Mouse (Mus musculus): ENCODE data around the gene Cux2. TPM values are rescaled to one million over a fixed set of nuclear protein-coding genes. Genes with fewer than 3 reads are reported as not detected.
"Not testable (repeated sequence)": the region's sequence is repeated elsewhere in the genome, so short reads cannot be mapped to it uniquely, and the experiment has no call there.

The Cux2 gene
- polyA plus RNA-seq, 1 experiment from 2014 or later: 12.0 TPM

DNA sequence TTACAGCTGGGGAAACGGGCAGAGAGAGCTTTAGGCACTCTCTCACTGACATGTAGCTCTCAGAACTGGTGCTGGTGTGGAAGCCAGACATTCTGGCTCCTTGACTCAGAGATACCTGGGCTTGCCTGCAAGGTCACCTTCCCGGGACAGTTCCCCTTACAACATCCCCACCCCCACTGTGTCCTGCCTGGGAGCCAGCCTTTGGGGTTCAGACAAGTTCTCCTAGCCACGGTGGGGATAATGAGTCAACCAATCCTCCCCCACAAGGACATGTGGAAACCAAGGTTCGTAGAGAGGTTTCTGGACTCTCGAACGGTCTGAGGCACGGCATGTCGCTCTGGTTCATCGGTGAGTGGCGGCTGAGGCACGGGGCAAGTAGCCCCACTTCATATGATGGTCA is 193.2 kb downstream of the Cux2 start:
- 88% methylated on average over 11 of the region's 11 CpGs for WGBS
- DNase-seq (ENCODE audit: low spot score): no peak

DNA sequence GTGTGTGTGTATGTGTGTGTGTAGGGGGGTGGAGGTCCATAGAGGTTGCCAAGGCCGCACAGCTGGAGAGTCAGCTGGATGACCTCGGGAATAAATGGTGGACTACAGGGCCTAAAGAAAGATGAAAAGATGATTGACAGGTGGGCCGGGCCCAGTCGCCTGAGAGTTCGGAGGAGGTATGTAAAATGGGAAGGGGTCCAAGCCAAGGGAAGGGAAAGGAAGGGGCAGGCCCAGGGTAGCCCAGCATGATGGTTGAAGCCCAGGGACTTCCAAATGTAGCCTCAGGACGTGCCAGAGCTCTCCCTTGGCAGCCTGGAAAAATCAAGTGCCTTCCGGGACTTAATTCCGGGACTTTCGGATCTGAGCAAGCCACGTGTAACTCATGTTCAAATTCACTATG is 195.1 kb downstream of the Cux2 start:
- Histone ChIP-seq H3K27ac (peak overlapping the region; percentile 57; the same call in 1 of the 2 replicates), H3K4me3 (no peak overlapping the region), H3K4me1 (replicated peaks) (peaks cover 52% of the 10 kb centered on the region), H3K9me3 (no peaks in the 10 kb centered on the region), H3K27me3 (ENCODE audit: insufficient read depth, poor library complexity, severe bottlenecking) (no peaks in the 10 kb centered on the region), H3K36me3 (peaks cover 79% of the 10 kb centered on the region)
- 56% methylated on average over 10 of the region's 10 CpGs for WGBS
- peak; percentile 50 for DNase-seq (ENCODE audit: low spot score)

More for the DNA sequence above, 193.2 kb downstream of the Cux2 start:
- Histone ChIP-seq H3K27ac (no peak overlapping the region), H3K4me1 (replicated peaks) (peaks cover 33% of the 10 kb centered on the region), H3K36me3 (peaks cover 81% of the 10 kb centered on the region), H3K27me3 (ENCODE audit: insufficient read depth, poor library complexity, severe bottlenecking) (no peaks in the 10 kb centered on the region), H3K4me3 (no peak overlapping the region), H3K9me3 (peaks cover 12% of the 10 kb centered on the region)

GRCm38 (mm10) chr5:121853368-121854051 is 196.4 kb downstream of the Cux2 start:
- DNase-seq (ENCODE audit: low spot score): no peak
- peak overlapping the region; percentile 57 for H3K27ac ChIP-seq
- H3K27me3 ChIP-seq (ENCODE audit: insufficient read depth, poor library complexity, severe bottlenecking): no peaks in the 10 kb centered on the region
- H3K36me3 ChIP-seq: peaks cover 72% of the 10 kb centered on the region
- 89% methylated on average over 9 of the region's 9 CpGs for WGBS
- H3K9me3 ChIP-seq: no peaks in the 10 kb centered on the region
- H3K4me3 ChIP-seq: no peak overlapping the region
- H3K4me1 ChIP-seq (replicated peaks): peaks cover 60% of the 10 kb centered on the region

GRCm38 (mm10) chr5:121849478-121850349 is 200.2 kb downstream of the Cux2 start:
- Histone ChIP-seq H3K9me3 (no peaks in the 10 kb centered on the region), H3K27ac (peak overlapping the region; percentile 96)

DNA sequence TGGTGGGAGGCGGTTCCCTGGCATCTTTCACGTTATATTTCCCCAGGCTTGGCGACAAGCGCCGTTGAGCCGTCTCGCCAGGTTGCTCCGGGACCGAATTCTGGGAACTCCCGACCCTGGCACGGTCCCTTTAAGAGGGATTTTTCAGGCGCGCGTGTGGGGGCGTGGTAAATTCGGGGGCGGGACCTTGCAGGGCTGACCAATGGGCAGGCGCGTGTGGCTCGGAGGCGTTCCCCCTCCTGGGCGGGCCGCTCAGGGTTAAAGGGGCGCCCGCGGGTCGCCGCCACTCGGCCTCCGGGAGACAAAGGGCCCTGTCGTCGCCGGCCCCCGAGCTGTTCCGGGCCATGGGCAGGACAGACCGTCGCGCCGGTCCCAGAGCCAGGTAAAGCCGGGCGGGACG is 201.2 kb downstream of the Cux2 start, which contains the start of gene Pheta1:
Gene Pheta1, plus strand, starts transcription at position 242 of the 400 bp plus-strand sequence.
- no peaks in the 10 kb centered on the region for H3K9me3 ChIP-seq
- peak; percentile 96 for DNase-seq (ENCODE audit: low spot score)
- H3K4me1 ChIP-seq (replicated peaks): peaks cover 53% of the 10 kb centered on the region
- peak within 1 kb of the TSS; percentile 81 for H3K4me3 ChIP-seq
- under 1% methylated on average over 42 of the region's 42 CpGs for WGBS
- peak within 1 kb of the TSS; percentile 96 for H3K27ac ChIP-seq
- peaks cover 34% of the 10 kb centered on the region for H3K36me3 ChIP-seq
- peaks cover 29% of the 10 kb centered on the region for H3K27me3 ChIP-seq (ENCODE audit: insufficient read depth, poor library complexity, severe bottlenecking)

More at GRCm38 (mm10) chr5:121849478-121850349, 200.2 kb downstream of the Cux2 start:
- Histone ChIP-seq H3K4me3 (peak overlapping the region; percentile 81), H3K36me3 (peaks cover 44% of the 10 kb centered on the region), H3K4me1 (replicated peaks) (peaks cover 63% of the 10 kb centered on the region), H3K27me3 (ENCODE audit: insufficient read depth, poor library complexity, severe bottlenecking) (peaks cover 19% of the 10 kb centered on the region)
- WGBS: 45% methylated on average over 20 of the region's 20 CpGs
- DNase-seq (ENCODE audit: low spot score): no peak

GRCm38 (mm10) chr5:121848035-121848519 is 201.8 kb downstream of the Cux2 start:
- peaks cover 36% of the 10 kb centered on the region for H3K27me3 ChIP-seq (ENCODE audit: insufficient read depth, poor library complexity, severe bottlenecking)
- peak; percentile 75 for DNase-seq (ENCODE audit: low spot score)
- peak overlapping the region; percentile 96 for H3K27ac ChIP-seq
- WGBS: under 1% methylated on average over 17 of the region's 17 CpGs
- H3K9me3 ChIP-seq: no peaks in the 10 kb centered on the region
- H3K36me3 ChIP-seq: peaks cover 27% of the 10 kb centered on the region
- peaks cover 53% of the 10 kb centered on the region for H3K4me1 ChIP-seq (replicated peaks)
- H3K4me3 ChIP-seq: peak overlapping the region; percentile 81

- peaks cover 19% of the 10 kb centered on the region for H3K36me3 ChIP-seq
- whole genome bisulfite sequencing: 83% methylated on average over 3 of the region's 3 CpGs
- not testable (repeated sequence) for H3K9me3 ChIP-seq; DNase-seq (ENCODE audit: low spot score); H3K27ac ChIP-seq; H3K4me3 ChIP-seq
- H3K27me3 ChIP-seq (ENCODE audit: insufficient read depth, poor library complexity, severe bottlenecking): peaks cover 44% of the 10 kb centered on the region
- H3K4me1 ChIP-seq (replicated peaks): peaks cover 58% of the 10 kb centered on the region
These were observed 202.6 kb downstream of the Cux2 start for GRCm38 (mm10) chr5:121847269-121847668.

DNA sequence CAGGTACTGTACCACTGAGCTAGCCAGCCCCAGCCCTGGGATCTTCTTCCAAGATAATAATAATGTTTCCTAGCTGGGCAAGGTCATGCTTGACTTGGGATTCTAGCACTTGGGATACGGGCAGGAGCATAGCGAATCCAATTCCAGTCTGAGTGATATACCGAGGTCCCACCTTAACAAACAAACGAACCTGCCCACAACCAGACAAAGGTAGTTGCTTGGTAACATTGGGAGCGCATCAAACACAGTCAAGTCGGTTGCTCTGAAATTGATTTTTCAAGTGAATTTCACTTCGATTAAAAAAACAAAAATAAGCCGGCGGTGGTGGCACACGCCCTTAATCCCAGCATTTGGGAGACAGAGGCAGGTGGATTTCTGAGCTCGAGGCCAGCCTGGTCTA is 203.6 kb downstream of the Cux2 start:
- DNase-seq (ENCODE audit: low spot score): no peak
- H3K27me3 ChIP-seq (ENCODE audit: insufficient read depth, poor library complexity, severe bottlenecking): peaks cover 53% of the 10 kb centered on the region
- 78% methylated on average over 11 of the region's 11 CpGs for WGBS
- H3K27ac ChIP-seq: no peak overlapping the region
- H3K36me3 ChIP-seq: peaks cover 10% of the 10 kb centered on the region
- H3K4me1 ChIP-seq (replicated peaks): peaks cover 54% of the 10 kb centered on the region
- H3K9me3 ChIP-seq: no peaks in the 10 kb centered on the region
- H3K4me3 ChIP-seq: no peak overlapping the region

DNA sequence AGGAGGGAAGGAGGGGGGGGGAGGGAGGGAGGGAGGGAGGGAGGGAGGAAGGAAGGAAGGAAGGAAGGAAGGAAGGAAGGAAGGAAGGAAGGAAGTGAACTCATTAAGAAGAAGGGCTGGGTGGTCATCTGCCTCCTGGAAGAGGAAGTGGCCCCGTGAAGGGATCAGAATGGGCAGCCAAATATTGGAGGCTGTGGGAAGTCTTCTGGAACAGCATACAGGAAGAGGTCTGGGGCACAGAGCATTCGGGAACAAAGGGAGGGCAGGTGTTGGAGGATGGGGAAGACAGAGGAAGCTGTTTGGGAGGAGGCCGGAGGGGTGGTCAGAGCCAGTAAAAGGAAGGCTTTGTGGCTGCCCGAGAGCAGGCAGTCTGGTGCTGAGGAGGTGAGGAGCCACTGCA is 204.5 kb downstream of the Cux2 start:
- H3K4me3 ChIP-seq: no peak overlapping the region
- peaks cover 45% of the 10 kb centered on the region for H3K4me1 ChIP-seq (replicated peaks)
- peak overlapping the region; percentile 25 for H3K27ac ChIP-seq
- H3K36me3 ChIP-seq: peaks cover under 1% of the 10 kb centered on the region; the same call in 1 of the 2 replicates
- no peaks in the 10 kb centered on the region for H3K9me3 ChIP-seq
- H3K27me3 ChIP-seq (ENCODE audit: insufficient read depth, poor library complexity, severe bottlenecking): peaks cover 63% of the 10 kb centered on the region
- WGBS: 42% methylated on average over 4 of the region's 4 CpGs
- DNase-seq (ENCODE audit: low spot score): no peak

DNA sequence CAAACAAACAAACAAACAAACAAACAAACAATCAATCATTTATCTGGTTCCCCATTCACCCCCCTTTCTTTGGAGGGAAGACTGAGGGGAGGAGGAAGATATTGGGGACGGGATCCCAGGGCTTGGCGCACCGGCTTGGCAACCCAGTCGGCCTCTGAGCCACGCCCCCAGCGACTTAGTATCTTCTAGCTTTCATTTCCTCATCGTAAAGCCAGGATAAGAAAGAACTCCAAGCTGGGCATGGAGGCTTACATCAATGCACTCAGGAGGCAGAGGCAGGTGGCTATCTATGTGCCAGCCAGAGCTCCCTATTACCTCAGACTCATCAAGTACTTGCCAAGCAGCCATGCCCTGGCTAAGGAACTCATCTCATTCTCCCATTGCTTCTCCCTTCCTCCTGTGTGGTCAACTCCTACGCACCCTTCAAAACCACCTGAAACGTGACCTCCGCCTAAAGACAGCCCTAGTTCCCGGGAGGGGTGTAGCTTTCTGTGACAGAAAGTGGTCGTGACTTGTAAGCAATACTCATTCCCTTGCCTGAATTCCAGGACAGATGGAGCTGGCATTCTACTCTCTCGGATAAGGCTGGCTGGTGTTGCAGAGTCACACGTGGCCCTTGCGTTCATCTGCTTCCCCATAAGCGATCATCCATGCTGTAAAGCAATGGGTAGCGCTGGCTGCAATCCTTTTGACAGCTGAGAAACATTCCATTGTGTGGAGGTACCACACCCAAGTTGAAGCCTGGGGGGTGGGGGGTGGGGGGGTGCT is 206.6 kb downstream of the Cux2 start:
- WGBS: 16% methylated on average over 17 of the region's 17 CpGs
- no peak overlapping the region for H3K27ac ChIP-seq

GRCm38 (mm10) chr5:121842665-121843118 is 207.2 kb downstream of the Cux2 start:
- WGBS: under 1% methylated on average over 33 of the region's 33 CpGs
- no peaks in the 10 kb centered on the region for H3K9me3 ChIP-seq
- H3K4me3 ChIP-seq: peak overlapping the region; percentile 60
- peak; percentile 75 for DNase-seq (ENCODE audit: low spot score)
- peaks cover 87% of the 10 kb centered on the region for H3K27me3 ChIP-seq (ENCODE audit: insufficient read depth, poor library complexity, severe bottlenecking)
- H3K36me3 ChIP-seq: no peaks in the 10 kb centered on the region
- H3K4me1 ChIP-seq (replicated peaks): peaks cover 40% of the 10 kb centered on the region
- peak overlapping the region; percentile 80 for H3K27ac ChIP-seq

More for the DNA sequence above, 206.6 kb downstream of the Cux2 start:
- Histone ChIP-seq H3K36me3 (no peaks in the 10 kb centered on the region), H3K9me3 (no peaks in the 10 kb centered on the region), H3K27me3 (ENCODE audit: insufficient read depth, poor library complexity, severe bottlenecking) (peaks cover 81% of the 10 kb centered on the region), H3K4me1 (replicated peaks) (peaks cover 40% of the 10 kb centered on the region), H3K4me3 (peak overlapping the region; percentile 60)
- no peak for DNase-seq (ENCODE audit: low spot score)

GRCm38 (mm10) chr5:121841973-121842372 is 207.9 kb downstream of the Cux2 start:
- H3K4me1 ChIP-seq (replicated peaks): peaks cover 47% of the 10 kb centered on the region
- H3K27ac ChIP-seq: no peak overlapping the region
- H3K4me3 ChIP-seq: peak overlapping the region; percentile 60; the same call in 1 of the 2 replicates
- peaks cover 94% of the 10 kb centered on the region for H3K27me3 ChIP-seq (ENCODE audit: insufficient read depth, poor library complexity, severe bottlenecking)
- no peaks in the 10 kb centered on the region for H3K36me3 ChIP-seq
- H3K9me3 ChIP-seq: no peaks in the 10 kb centered on the region
- WGBS: 43% methylated on average over 10 of the region's 10 CpGs
- DNase-seq (ENCODE audit: low spot score): no peak
